Mouse (Mus musculus): ENCODE results near the gene Slc35e3.
"Not testable (repeated sequence)": the region's sequence is repeated elsewhere in the genome, so short reads cannot be mapped to it uniquely, and the experiment has no call there.

Gene Slc35e3

GRCm38 (mm10) chr10:117732962-117733592 is 13.1 kb downstream of the Slc35e3 start:
- DNase-seq (ENCODE audit: low spot score): no peak

GRCm38 (mm10) chr10:117732184-117732583 is 14.0 kb downstream of the Slc35e3 start:
- no peak for DNase-seq (ENCODE audit: low spot score)

DNA sequence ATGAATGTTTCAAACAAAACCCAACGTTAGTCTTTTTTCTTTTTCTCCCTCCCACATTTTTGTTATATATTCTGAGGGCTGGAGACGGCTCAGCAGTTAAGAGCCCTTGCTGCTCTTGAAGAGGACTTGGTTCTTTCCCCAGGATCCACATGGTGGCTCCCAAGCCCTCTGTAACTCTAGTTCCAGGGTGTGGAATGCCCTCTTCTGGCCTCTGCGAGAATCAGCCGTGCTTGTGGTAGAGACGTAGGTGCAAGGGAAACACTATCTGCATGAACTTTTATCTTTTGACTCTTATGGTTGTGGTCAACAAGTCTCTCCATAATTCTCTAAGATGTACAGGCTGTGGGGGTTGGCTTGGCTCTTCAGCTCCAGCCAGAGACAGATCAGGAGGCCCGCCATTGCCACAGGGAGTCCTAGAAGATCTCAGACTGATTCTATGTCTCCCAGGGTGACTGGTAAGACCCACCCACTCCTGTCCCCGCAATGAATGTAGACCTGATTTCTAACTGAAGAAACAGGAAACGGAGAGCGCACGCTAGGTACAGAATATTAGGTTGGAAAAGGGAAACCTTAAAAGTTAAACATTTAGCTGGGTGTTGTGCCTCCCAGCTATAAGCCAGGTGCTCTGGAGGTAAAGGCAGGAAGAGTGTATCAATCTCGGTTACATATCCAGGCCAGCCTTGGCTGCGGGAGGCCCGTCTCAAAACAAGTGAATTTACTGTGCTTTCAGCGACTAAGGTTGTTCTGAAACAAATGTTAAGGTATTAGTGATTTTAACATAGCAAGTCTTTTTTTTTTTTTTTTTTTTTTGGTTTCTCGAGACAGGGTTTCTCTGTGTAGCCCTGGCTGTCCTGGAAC is 14.7 kb downstream of the Slc35e3 start:
- peak; percentile 54 for DNase-seq (ENCODE audit: low spot score)

GRCm38 (mm10) chr10:117730637-117731203 is 15.4 kb downstream of the Slc35e3 start:
- no peak for DNase-seq (ENCODE audit: low spot score)

- DNase-seq (ENCODE audit: low spot score): no peak
These were observed 16.0 kb downstream of the Slc35e3 start for GRCm38 (mm10) chr10:117730140-117730539.

- DNase-seq (ENCODE audit: low spot score): no peak
These were observed 16.9 kb downstream of the Slc35e3 start for GRCm38 (mm10) chr10:117729139-117729814.

DNA sequence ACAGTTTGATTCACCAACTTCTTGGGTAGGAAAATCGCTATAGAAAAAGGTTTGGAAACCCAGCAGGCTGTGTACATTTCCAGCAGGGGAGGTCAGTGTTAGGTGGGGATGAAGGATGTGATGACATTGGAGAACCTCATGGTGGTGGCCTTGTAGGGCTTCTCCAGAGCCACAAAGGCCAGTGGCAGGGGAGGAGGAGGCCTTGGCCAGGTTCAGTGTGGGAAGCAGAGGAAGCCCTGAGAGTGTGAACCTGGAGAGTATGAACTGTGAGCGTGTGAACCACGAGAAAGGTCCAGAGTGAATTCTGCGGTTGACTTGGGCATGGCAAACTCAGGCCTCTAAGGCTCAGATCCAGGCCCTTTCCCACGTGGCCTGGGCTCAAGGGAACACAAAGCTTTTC is 17.6 kb downstream of the Slc35e3 start:
- no peak for DNase-seq (ENCODE audit: low spot score)

GRCm38 (mm10) chr10:117727518-117728110 is 18.6 kb downstream of the Slc35e3 start:
- DNase-seq (ENCODE audit: low spot score): no peak

DNA sequence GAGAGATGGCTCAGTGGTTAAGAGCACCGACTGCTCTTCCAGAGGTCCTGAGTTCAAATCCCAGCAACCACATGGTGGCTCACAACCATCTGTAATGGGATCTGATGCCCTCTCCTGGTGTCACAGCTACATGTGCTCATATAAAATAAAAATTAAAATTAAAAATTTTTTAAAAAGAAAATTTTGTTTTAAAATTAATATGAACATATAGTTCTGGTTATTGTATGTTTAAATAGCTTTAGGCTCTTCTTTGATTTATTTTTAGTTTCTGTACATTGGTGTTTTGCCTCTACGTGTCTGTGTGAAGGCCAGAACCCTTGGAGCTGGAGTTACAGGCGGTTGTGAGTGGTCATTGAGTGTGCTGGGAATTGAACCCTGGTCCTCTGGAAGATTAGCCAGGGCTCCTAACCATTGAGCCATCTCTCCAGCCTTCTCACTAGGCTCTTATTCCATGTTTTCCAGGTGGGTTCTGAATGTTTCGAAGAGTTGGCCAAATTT is 19.2 kb downstream of the Slc35e3 start:
- no peak for DNase-seq (ENCODE audit: low spot score)

DNA sequence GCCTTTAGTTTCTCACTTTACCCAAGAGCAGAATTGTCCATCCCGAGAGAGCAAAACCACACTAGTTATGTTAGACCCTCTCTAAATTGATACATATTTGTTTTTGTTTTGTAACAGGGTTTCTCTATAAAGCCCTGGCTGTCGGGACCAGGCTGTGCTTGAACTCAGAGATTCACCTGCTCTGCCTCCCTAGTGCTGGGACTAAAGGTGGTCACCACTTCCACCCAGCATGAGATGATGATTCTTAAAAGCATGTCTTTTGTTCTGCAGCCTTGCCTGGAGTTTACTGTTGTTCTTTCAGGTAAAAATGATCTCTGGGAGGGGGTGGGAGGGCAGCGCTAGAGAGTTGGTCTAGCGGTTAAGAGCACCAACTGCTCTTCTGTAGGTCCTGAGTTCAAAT is 19.8 kb downstream of the Slc35e3 start:
- DNase-seq (ENCODE audit: low spot score): no peak

- DNase-seq (ENCODE audit: low spot score): no peak
These were observed 20.5 kb downstream of the Slc35e3 start for GRCm38 (mm10) chr10:117725671-117726070.

DNA sequence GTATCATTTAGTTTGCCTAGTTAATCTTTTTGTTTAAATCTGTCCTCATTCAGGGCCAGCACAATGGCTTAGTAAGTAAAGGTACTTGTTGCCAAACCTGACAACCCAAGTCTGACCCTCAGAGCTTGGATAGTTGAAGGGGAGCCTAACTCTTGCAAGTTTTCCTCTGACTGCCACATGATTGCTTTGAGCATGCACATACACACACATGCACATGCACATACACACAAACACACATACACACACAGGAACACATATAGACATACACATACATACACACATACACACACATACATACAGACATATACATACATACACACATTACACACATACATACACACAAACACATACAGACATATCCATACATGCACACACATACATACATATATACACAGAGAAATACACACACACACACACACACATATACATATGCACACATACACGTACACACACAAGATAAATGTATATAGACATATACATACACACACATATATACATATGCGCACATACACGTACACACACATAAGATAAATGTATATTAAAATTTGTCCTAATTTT is 21.3 kb downstream of the Slc35e3 start:
- DNase-seq (ENCODE audit: low spot score): no peak

DNA sequence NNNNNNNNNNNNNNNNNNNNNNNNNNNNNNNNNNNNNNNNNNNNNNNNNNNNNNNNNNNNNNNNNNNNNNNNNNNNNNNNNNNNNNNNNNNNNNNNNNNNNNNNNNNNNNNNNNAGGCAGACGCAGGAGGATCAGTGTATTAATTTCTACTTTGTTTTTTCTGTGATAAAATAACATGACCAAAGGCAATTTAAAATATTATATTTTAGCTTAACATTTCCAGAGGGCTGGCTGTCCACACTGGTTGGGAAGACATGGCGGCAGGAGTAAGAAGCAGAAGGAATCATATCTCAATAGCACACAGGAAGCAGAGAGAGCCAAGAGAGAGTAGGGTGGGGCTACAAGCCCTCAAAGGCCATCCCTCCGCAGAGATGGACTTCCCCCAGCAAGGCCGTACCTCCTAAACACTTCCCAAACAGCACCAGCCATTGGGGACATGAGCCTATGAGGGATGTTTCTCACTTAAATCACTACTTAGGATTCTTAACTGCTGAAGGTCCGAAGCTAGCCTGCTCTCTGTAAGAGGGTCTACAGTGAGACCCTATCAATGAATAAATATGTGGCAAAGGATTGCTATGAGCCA is 21.9 kb downstream of the Slc35e3 start:
- DNase-seq (ENCODE audit: low spot score): no peak

- no peak for DNase-seq (ENCODE audit: low spot score)
These were observed 27.7 kb downstream of the Slc35e3 start for GRCm38 (mm10) chr10:117718161-117719119.

DNA sequence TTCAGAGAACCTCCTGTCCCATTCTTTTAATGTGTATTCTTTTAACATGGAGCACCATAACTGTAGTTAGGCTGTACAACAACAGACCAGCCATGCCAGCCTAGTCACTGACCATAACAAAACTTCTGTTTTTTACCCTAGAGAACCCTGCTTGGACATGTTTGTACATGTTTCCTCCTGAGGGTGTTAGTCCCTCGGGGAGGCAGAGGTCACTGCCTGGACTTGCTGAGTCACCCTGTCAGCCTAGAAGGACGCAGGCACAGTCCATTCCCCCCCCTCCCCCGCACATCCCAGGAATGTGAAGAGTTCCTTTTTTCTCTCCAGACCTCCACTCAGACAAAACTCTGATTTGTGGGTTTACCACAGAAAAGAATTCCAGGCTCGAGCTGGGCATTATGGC is 28.6 kb downstream of the Slc35e3 start:
- peak; percentile 28 for DNase-seq (ENCODE audit: low spot score)

- DNase-seq (ENCODE audit: low spot score): no peak
These were observed 29.5 kb downstream of the Slc35e3 start for GRCm38 (mm10) chr10:117716686-117717085.

GRCm38 (mm10) chr10:117715654-117716053 is 30.5 kb downstream of the Slc35e3 start:
- DNase-seq (ENCODE audit: low spot score): not testable (repeated sequence)

- DNase-seq (ENCODE audit: low spot score): no peak
These were observed 31.2 kb downstream of the Slc35e3 start for GRCm38 (mm10) chr10:117714928-117715500.

- no peak for DNase-seq (ENCODE audit: low spot score)
These were observed 32.1 kb downstream of the Slc35e3 start for GRCm38 (mm10) chr10:117714048-117714545.
